Mouse (Mus musculus): ENCODE data around the gene Setd1b.

DNA sequence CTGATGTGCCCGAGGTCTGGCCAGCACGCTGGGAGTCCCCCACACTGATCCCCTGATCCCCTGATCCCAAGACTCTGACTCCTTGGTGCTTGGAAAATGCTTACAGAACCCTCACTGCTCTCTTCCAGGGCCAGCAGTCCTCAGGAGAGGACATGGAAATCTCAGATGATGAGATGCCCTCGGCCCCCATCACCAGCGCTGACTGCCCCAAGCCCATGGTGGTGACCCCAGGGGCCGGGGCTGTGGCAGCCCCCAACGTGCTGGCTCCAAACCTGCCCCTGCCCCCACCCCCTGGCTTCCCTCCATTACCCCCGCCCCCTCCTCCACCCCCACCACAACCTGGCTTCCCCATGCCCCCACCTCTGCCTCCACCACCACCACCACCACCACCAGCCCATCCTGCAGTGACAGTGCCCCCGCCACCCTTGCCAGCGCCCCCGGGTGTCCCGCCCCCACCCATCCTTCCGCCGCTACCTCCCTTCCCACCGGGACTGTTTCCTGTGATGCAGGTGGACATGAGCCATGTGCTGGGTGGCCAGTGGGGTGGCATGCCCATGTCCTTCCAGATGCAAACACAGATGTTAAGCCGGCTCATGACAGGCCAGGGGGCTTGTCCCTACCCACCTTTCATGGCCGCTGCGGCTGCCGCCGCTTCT, 9.8 kb downstream of the Setd1b start:
- no peak for TF ChIP-seq GATA1 (IDR thresholded peaks at IDR 0.05; ENCODE audit: borderline replicate concordance, low read length)
- TF ChIP-seq FLI1 (IDR thresholded peaks at IDR 0.05; ENCODE audit: low read length) = no peak

Data from megakaryocyte, embryonic 14.5 days (primary cell).